Mouse (Mus musculus) gastrocnemius, adult 2 months (tissue): ENCODE measurements at regions not wholly inside any gene's neighbourhood (a gene's known extent, or its start where the extent isn't known, plus 50 kb on each side); places are given as distances from the start of the nearest gene placed in this dataset.

Source experiments
- DNase-seq: peaks from one replicate; pipeline ENCODE4 v3.0.0; 2022
- H3K27ac ChIP-seq: fragments of 200-600 bp; 2 replicates; pipeline ENCODE4 v1.8.1; 2022; ENCODE audit warnings: mild to moderate bottlenecking
- H3K4me3 ChIP-seq: fragments of 200-600 bp; 2 replicates; pipeline ENCODE4 v1.8.1; 2022; ENCODE audit warnings: mild to moderate bottlenecking, moderate library complexity
- CTCF ChIP-seq: fragments of 200-600 bp; IDR thresholded peaks from 2 replicates; pipeline ENCODE4 v1.8.1; 2022; ENCODE audit warnings: antibody characterized with exemption, mild to moderate bottlenecking, moderate library complexity
- intact Hi-C: fragments of 180-260 bp; cut with DNase I; formaldehyde crosslinking; loops from one replicate; pipeline ENCODE4 v1.15.1; 2025

DNA sequence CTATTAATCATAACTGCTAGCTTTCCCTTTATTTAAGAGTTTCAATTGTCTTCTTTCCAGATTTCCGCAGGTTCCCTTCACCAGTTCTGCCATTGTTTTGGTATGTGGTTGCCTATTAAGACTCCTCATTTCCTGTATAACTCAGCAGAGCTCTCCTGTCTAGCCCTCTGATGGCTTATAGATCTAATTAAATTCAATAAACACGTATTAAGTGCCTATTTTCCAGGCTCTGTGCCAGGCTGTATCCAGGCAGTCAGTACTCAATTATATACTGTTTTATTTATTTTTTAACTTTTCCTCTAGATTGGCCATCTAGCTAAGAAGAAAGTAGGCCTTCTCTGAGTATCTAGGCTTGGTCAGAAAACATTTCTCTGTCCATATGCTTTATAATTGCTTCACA, 192.0 kb upstream of the Hhip start:
- no peak overlapping the region for H3K4me3 ChIP-seq
- no peak for TF ChIP-seq CTCF
- intact Hi-C loops: no loop called here
- no peak overlapping the region for H3K27ac ChIP-seq
- DNase-seq: no peak

DNA sequence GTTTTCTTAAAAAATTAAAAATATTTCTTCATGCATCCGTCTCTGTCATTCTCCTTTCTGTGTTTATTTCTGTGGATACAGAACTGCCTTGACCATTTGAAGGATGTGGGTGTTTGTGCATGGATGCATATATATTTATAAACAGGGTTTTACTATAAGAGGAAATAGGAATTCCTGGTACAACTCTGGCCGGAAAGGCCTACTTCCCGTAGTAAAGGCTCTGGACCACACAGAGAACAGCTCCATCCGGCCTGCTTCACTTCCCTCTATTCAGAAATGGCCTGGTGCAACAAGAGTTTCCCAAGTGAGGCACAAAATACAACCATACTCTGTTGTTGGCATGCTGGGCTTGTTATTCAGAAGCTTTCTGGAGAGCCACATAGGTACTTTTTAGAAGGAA, 182.1 kb upstream of the Hhip start:
- H3K4me3 ChIP-seq: no peak overlapping the region
- intact Hi-C loops: no loop called here
- no peak for DNase-seq
- no peak for TF ChIP-seq CTCF
- no peak overlapping the region for H3K27ac ChIP-seq

DNA sequence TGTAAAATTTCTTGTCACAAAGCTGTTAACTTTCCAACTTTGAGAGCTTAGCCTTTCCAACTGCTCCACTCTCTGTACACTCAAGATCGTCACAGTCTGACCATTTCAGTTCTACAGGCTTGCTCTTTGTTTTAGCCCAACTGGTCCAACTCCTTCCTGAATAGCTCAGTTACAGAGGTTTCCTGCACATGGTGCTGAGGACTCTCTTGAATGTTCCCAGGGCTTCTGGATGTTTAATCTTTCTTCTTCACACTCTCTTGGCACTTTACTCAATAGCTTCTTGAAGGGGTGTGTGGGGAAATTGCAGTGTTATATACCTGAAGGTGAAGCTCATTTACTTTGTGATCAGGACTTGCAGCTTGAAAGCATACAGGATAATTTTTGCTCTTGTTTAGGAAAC, 152.6 kb upstream of the Hhip start:
- no peak overlapping the region for H3K27ac ChIP-seq
- TF ChIP-seq CTCF: no peak
- intact Hi-C loops: no loop called here
- no peak overlapping the region for H3K4me3 ChIP-seq
- DNase-seq: no peak

DNA sequence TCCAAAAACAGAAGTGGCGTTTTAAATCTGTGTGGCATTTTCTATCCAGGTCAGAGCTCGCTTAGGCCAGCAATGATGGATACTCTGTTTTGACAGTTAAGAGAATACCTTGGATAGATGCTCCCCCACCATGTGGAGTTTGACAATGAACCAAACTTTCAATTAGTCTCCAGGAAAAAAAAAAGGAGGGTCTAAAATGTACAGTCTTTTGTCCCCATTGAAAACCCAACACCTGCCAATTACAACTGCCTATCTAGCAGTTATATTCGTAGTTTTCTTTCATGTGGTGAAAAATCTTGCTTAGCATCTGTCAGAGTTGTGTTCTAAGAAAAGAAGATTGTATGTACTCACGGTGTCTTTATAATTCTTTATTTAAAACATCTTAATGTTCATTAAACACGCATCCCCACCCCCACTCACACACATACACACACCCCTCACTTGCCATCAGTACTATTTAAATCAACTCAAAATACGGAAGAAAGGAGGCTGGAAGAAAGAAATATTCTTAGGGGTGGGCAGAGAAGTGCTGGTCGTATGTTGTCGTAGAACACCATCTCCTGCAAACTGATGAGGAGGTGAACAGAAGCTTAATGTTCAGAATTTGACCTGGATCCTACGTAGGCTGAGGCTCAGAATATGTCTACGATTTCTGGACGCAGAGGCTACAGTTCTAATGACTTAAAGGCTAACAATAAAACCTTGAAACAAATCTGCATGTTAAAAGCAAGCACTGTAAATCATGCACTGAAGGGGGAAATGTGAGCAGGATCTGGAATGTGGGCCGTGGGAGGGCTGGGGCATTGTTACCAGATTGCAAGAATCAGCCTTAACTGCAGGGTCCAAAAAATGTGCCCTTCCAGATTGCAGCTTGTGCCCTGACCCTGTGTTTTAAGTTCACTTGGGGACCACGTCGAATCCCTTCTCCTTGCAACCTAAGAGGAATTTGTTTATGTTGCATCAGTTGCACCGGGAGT, 147.2 kb upstream of the Hhip start:
- TF ChIP-seq CTCF: no peak
- intact Hi-C loops: no loop called here
- Histone ChIP-seq H3K27ac (no peak overlapping the region), H3K4me3 (no peak overlapping the region)
- no peak for DNase-seq

DNA sequence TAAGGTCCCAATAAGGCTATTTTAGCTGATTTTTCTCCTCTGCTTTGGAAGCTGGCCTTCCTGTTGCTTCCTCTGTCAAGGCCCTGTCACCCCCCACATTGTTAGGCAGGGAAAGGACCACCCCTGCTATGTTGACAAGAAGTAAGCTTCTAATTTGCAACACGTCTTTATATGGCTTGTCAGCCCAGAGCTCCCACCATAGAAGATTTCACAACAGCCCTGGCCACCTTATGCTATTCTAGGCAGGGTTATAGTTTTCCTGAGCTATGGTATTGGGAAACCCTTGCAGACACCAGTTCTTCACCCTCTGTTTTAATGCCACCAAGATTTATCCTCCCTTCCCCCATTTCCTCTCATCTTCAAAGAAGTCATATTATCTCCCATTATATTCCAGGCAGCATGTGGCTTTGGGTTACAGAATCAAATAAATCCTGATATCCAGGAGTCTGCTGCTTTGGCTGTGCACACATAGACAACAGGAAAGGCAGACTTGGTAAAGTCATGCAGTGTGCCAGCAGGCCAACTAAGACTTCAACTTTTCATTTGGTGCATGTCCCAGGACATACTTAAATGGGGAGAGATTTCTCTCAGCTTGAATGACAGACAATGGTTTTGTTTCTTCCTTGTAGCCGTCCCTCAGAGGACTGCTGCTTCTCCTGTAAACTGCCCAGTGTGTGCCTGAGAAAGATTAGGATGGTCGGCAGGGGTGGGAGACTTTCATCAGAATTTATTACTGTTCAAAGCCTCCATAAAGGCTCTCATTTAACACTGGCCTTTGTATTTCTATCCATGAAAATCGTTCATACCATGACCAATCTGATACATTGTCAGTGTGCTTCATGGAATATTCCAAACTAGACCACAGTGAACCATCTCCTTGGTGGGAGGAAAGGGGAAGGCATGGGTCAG, 146.2 kb upstream of the Hhip start:
- TF ChIP-seq CTCF: no peak
- Histone ChIP-seq H3K4me3 (no peak overlapping the region), H3K27ac (no peak overlapping the region)
- DNase-seq: no peak
- intact Hi-C loops: no loop called here

DNA sequence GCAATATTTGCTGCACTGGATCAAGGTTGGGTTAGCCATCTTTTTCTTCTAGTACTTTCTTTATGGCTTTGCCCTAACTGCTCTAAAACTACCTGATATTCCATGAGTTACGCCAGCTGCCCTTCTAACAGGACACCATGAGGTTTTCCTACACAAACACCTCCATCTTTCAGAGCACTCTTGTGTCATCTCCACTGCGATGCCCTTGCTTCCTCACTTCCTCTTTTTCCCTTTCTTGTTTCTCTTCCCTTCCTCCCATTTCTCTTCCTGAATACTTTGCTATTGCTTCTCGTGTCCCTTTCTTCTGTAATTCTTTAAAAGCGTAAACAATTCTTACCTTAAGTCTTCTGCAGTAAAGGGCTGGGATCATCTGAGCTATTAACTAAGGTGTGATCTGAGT, 139.9 kb upstream of the Hhip start:
- no peak for DNase-seq
- TF ChIP-seq CTCF: no peak
- Histone ChIP-seq H3K27ac (no peak overlapping the region), H3K4me3 (no peak overlapping the region)
- intact Hi-C loops: no loop called here

DNA sequence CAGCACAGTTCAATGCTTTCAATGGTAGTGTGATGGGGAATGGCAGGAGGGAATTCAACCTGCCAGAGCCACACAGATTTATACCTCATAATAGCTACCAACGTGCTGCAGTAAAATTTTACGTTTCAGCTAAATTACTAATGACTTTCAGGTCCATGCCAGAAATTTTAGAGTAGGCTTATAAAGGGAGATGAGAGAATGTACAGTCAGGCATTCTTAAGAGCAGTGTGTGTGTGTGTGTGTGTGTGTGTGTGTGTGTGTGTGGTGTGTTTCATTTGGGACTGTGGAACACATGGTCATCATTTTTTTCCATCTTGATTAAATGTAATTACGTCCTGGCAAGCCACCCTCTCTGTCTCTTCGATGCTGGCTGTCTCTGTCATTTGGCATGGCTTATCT, 132.7 kb upstream of the Hhip start:
- H3K27ac ChIP-seq: no peak overlapping the region
- no peak for TF ChIP-seq CTCF
- DNase-seq: no peak
- intact Hi-C loops: no loop called here
- H3K4me3 ChIP-seq: no peak overlapping the region

DNA sequence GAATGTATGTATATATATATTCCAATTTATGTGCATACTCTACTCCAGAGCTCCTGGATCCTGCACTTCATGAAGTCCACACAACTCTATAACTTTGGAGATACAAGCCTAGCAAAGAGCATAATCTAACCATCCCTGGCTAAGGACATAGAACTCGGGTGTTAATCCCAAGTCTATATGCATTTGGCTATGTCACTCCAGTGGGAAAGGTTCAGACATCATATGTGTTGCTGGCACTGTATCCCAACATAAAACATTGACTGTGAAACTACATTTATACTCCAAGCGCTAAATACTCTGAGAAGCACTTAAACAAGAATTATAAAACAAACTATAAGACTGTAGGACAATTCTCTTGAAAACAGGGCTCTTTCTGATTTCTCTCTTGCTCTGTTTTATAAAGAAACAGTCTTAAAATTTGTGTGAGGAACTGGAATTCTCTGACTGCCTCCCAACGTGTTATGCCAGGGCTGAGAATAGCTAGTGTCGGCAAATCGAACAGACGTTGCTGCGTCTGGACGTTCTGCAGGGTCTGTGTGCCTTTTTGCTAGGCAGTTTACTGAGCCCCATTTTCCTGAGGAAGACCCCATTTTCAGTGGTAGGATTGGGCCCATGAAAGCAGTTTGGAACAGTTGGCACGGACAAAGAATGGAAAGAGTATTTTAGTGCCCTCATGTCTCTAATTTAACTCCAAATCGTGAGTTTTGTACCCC, 132.1 kb upstream of the Hhip start:
- TF ChIP-seq CTCF: no peak
- intact Hi-C loops: no loop called here

DNA sequence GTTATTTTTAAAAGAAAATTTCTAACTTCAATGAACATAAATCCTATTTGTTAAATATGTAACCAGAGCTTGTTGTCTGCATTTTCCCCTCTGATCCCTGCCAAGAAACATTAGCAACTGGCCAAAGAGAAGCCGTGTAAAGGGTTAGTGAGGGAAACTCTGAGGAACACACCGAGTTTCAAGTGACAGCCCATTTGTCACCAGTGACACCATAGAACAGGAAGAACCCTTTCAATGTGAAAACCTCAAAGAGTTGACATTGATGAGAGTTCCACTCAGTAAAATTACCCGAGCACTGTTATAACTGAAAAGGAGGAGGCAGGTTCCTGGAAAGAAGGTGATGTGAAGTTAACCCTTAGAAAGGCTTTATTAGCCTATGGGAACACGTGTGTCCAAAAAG, 127.5 kb upstream of the Hhip start:
- no peak for DNase-seq
- Histone ChIP-seq H3K27ac (no peak overlapping the region), H3K4me3 (no peak overlapping the region)
- TF ChIP-seq CTCF: no peak
- intact Hi-C loops: no loop called here

More for the DNA sequence above, 132.1 kb upstream of the Hhip start:
- no peak overlapping the region for H3K27ac ChIP-seq
- H3K4me3 ChIP-seq: no peak overlapping the region
- no peak for DNase-seq

DNA sequence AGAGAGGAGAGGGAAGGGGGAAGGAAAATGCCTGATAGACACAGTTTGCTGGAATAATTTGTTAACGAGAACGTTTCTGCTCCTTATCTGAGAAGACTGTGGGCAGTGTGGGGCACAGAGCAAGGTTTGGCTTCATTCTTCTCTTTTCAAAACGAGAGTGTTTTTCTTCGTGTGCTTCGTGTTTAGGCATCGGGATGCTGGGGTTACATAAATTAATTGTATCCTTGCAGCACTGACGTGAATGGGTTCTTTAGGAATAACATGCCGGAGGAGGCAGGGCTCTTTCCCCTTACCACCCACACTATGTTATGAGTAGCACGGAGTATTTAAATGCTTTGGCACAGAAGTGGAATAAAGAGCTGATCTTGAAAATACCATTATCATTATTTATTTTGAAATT, 110.9 kb upstream of the Hhip start:
- Histone ChIP-seq H3K4me3 (no peak overlapping the region), H3K27ac (no peak overlapping the region)
- TF ChIP-seq CTCF: no peak
- no peak for DNase-seq
- intact Hi-C loops: no loop called here

DNA sequence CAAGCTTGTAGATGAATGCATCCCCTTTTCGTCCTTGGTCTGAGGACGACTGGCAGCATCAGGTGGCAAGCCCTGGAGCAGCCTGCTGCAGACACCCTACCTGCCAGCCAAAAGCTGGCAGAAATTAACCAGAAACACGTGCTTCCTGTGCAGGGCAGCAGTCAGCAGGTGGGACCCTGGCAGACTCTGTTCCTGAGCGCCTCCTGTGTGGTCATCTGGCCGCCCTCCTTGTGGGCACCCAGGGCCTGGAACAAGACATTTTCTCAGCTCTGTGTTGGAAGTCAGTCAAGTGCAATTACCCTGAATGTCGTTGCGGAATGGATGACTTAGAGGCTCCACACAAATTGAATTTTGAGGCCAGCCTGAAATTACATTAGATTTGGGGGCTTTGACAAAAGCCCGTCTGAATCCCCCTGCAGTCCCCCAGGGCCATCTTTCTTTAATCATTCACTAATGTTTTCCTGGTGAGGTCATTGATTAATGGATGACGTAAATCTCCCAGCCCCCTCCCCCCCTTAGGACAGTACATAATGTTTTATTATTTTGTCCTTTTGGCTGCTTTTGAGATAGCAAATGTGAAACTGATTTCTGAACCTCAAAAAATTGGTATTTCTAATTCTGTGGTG, 91.8 kb upstream of the Hhip start:
- H3K27ac ChIP-seq: no peak overlapping the region
- intact Hi-C loops: no loop called here
- no peak overlapping the region for H3K4me3 ChIP-seq
- DNase-seq: no peak
- TF ChIP-seq CTCF: no peak

DNA sequence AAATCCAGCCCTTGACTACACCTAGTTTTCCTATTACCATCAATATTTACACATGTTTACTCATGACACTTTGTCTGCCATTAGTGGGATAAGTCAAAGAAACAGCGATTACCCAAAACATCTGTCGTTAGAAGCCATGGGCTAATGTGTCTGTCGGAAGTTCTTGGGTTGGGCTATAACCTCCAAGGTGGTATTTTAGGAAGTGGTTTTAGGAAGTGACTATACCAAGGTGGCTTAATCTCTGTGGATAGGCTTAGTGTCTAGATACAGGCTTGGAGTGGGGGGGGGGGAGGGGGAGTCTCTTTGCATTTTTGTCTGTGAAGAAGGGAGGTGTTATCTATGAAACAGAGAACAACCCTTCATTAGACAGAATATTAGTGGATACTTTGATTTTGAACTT, 90.1 kb upstream of the Hhip start:
- no peak overlapping the region for H3K27ac ChIP-seq
- DNase-seq: no peak
- no peak overlapping the region for H3K4me3 ChIP-seq
- no peak for TF ChIP-seq CTCF
- intact Hi-C loops: no loop called here
